Mouse (Mus musculus): ENCODE data around the gene Ppp1r11. TPM values are rescaled to one million over a fixed set of nuclear protein-coding genes. Genes with fewer than 3 reads are reported as not detected.

The Ppp1r11 gene
- polyA plus RNA-seq, 1 experiment from 2014 or later = 166 TPM

- whole genome bisulfite sequencing = 82% methylated on average over 6 of the region's 6 CpGs
- H3K4me1 ChIP-seq (ENCODE audit: control insufficient read depth, insufficient read depth, low read length) = no peaks in the 10 kb centered on the region
- ATAC-seq = no peak
Observed at GRCm38 (mm10) chr17:36971172-36971850, 19.8 kb upstream of the Ppp1r11 start.

GRCm38 (mm10) chr17:36970316-36970890 lies 18.9 kb upstream of the Ppp1r11 start:
- no peaks in the 10 kb centered on the region for H3K9me3 ChIP-seq (replicated peaks; ENCODE audit: control insufficient read depth, low read length, poor library complexity, severe bottlenecking)
- H3K9ac ChIP-seq (ENCODE audit: low read depth, low read length) = no peak overlapping the region
- H3K4me2 ChIP-seq (ENCODE audit: low read length) = no peak overlapping the region
- H3K27me3 ChIP-seq (ENCODE audit: control insufficient read depth, insufficient read depth, low read depth, low read length) = no peaks in the 10 kb centered on the region
- H3K4me1 ChIP-seq (ENCODE audit: control insufficient read depth, insufficient read depth, low read length) = no peaks in the 10 kb centered on the region
- ATAC-seq = no peak
- 90% methylated on average over 14 of the region's 14 CpGs for WGBS
- H3K4me3 ChIP-seq (ENCODE audit: low read depth, low read length) = no peak overlapping the region
- no peak overlapping the region for H3K27ac ChIP-seq (ENCODE audit: low read length)
- H3K36me3 ChIP-seq (ENCODE audit: control insufficient read depth, insufficient read depth, low read length) = no peaks in the 10 kb centered on the region

More at GRCm38 (mm10) chr17:36971172-36971850, 19.8 kb upstream of the Ppp1r11 start:
- Histone ChIP-seq H3K4me3 (ENCODE audit: low read depth, low read length) (no peak overlapping the region), H3K9me3 (replicated peaks; ENCODE audit: control insufficient read depth, low read length, poor library complexity, severe bottlenecking) (no peaks in the 10 kb centered on the region), H3K4me2 (ENCODE audit: low read length) (no peak overlapping the region), H3K9ac (ENCODE audit: low read depth, low read length) (no peak overlapping the region), H3K36me3 (ENCODE audit: control insufficient read depth, insufficient read depth, low read length) (no peaks in the 10 kb centered on the region), H3K27me3 (ENCODE audit: control insufficient read depth, insufficient read depth, low read depth, low read length) (no peaks in the 10 kb centered on the region), H3K27ac (ENCODE audit: low read length) (no peak overlapping the region)

- no peak overlapping the region for H3K4me3 ChIP-seq (ENCODE audit: low read depth, low read length)
- H3K9me3 ChIP-seq (replicated peaks; ENCODE audit: control insufficient read depth, low read length, poor library complexity, severe bottlenecking) = no peaks in the 10 kb centered on the region
- H3K4me1 ChIP-seq (ENCODE audit: control insufficient read depth, insufficient read depth, low read length) = no peaks in the 10 kb centered on the region
- H3K9ac ChIP-seq (ENCODE audit: low read depth, low read length) = no peak overlapping the region
- H3K27me3 ChIP-seq (ENCODE audit: control insufficient read depth, insufficient read depth, low read depth, low read length) = no peaks in the 10 kb centered on the region
- H3K27ac ChIP-seq (ENCODE audit: low read length) = no peak overlapping the region
- H3K36me3 ChIP-seq (ENCODE audit: control insufficient read depth, insufficient read depth, low read length) = no peaks in the 10 kb centered on the region
- no peak overlapping the region for H3K4me2 ChIP-seq (ENCODE audit: low read length)
- no peak for ATAC-seq
- WGBS = 93% methylated on average over 1 of the region's 1 CpGs
Observed at GRCm38 (mm10) chr17:36966875-36967274, 15.3 kb upstream of the Ppp1r11 start.

GRCm38 (mm10) chr17:36961125-36961524 lies 9.6 kb upstream of the Ppp1r11 start:
- no peak overlapping the region for H3K4me2 ChIP-seq (ENCODE audit: low read length)

GRCm38 (mm10) chr17:36958884-36959283 lies 7.3 kb upstream of the Ppp1r11 start:
- Histone ChIP-seq H3K4me1 (ENCODE audit: control insufficient read depth, insufficient read depth, low read length) (peaks cover 13% of the 10 kb centered on the region), H3K9ac (ENCODE audit: low read depth, low read length) (peak overlapping the region; percentile 78), H3K4me3 (ENCODE audit: low read depth, low read length) (peak overlapping the region; percentile 74), H3K27me3 (ENCODE audit: control insufficient read depth, insufficient read depth, low read depth, low read length) (no peaks in the 10 kb centered on the region), H3K9me3 (replicated peaks; ENCODE audit: control insufficient read depth, low read length, poor library complexity, severe bottlenecking) (no peaks in the 10 kb centered on the region), H3K36me3 (ENCODE audit: control insufficient read depth, insufficient read depth, low read length) (no peaks in the 10 kb centered on the region), H3K27ac (ENCODE audit: low read length) (peak overlapping the region; percentile 68), H3K4me2 (ENCODE audit: low read length) (peak overlapping the region; percentile 85)
- 9% methylated on average over 12 of the region's 12 CpGs for WGBS
- ATAC-seq = peak; percentile 11; the same call in 1 of the 2 replicates

More at GRCm38 (mm10) chr17:36961125-36961524, 9.6 kb upstream of the Ppp1r11 start:
- no peak for ATAC-seq
- H3K27ac ChIP-seq (ENCODE audit: low read length) = no peak overlapping the region
- H3K27me3 ChIP-seq (ENCODE audit: control insufficient read depth, insufficient read depth, low read depth, low read length) = no peaks in the 10 kb centered on the region
- WGBS = 72% methylated on average over 1 of the region's 1 CpGs
- H3K4me3 ChIP-seq (ENCODE audit: low read depth, low read length) = no peak overlapping the region
- H3K9ac ChIP-seq (ENCODE audit: low read depth, low read length) = no peak overlapping the region
- H3K4me1 ChIP-seq (ENCODE audit: control insufficient read depth, insufficient read depth, low read length) = peaks cover 13% of the 10 kb centered on the region
- H3K9me3 ChIP-seq (replicated peaks; ENCODE audit: control insufficient read depth, low read length, poor library complexity, severe bottlenecking) = no peaks in the 10 kb centered on the region
- H3K36me3 ChIP-seq (ENCODE audit: control insufficient read depth, insufficient read depth, low read length) = no peaks in the 10 kb centered on the region

GRCm38 (mm10) chr17:36957999-36958743 lies 6.6 kb upstream of the Ppp1r11 start, which contains the start of the genes Znrd1 and Znrd1as:
Znrd1 (minus strand) TSS chr17:36958559.
Znrd1as (plus strand) TSS chr17:36958592.
- WGBS = under 1% methylated on average over 46 of the region's 46 CpGs
- no peaks in the 10 kb centered on the region for H3K27me3 ChIP-seq (ENCODE audit: control insufficient read depth, insufficient read depth, low read depth, low read length)

GRCm38 (mm10) chr17:36953062-36953461 lies 1.5 kb upstream of the Ppp1r11 start:
- H3K36me3 ChIP-seq (ENCODE audit: control insufficient read depth, insufficient read depth, low read length) = peaks cover 5% of the 10 kb centered on the region; the same call in 1 of the 2 replicates
- H3K27ac ChIP-seq (ENCODE audit: low read length) = no peak overlapping the region
- no peak overlapping the region for H3K4me2 ChIP-seq (ENCODE audit: low read length)
- H3K27me3 ChIP-seq (ENCODE audit: control insufficient read depth, insufficient read depth, low read depth, low read length) = no peaks in the 10 kb centered on the region
- no peak overlapping the region for H3K4me3 ChIP-seq (ENCODE audit: low read depth, low read length)
- no peak for ATAC-seq
- H3K9me3 ChIP-seq (replicated peaks; ENCODE audit: control insufficient read depth, low read length, poor library complexity, severe bottlenecking) = no peaks in the 10 kb centered on the region
- H3K4me1 ChIP-seq (ENCODE audit: control insufficient read depth, insufficient read depth, low read length) = peaks cover 16% of the 10 kb centered on the region
- WGBS = 97% methylated on average over 1 of the region's 1 CpGs
- H3K9ac ChIP-seq (ENCODE audit: low read depth, low read length) = no peak overlapping the region

More at GRCm38 (mm10) chr17:36957999-36958743, 6.6 kb upstream of the Ppp1r11 start, which contains the start of the genes Znrd1 and Znrd1as:
- H3K9me3 ChIP-seq (replicated peaks; ENCODE audit: control insufficient read depth, low read length, poor library complexity, severe bottlenecking) = no peaks in the 10 kb centered on the region
- peak within 1 kb of the TSS; percentile 85 for H3K4me2 ChIP-seq (ENCODE audit: low read length)
- H3K36me3 ChIP-seq (ENCODE audit: control insufficient read depth, insufficient read depth, low read length) = no peaks in the 10 kb centered on the region
- peak; percentile 97 for ATAC-seq
- H3K9ac ChIP-seq (ENCODE audit: low read depth, low read length) = peak within 1 kb of the TSS; percentile 78
- peak within 1 kb of the TSS; percentile 74 for H3K4me3 ChIP-seq (ENCODE audit: low read depth, low read length)
- H3K4me1 ChIP-seq (ENCODE audit: control insufficient read depth, insufficient read depth, low read length) = peaks cover 13% of the 10 kb centered on the region
- peak within 1 kb of the TSS; percentile 78 for H3K27ac ChIP-seq (ENCODE audit: low read length)

GRCm38 (mm10) chr17:36952631-36953030 lies 1.1 kb upstream of the Ppp1r11 start:
- ATAC-seq = no peak
- 94% methylated on average over 2 of the region's 2 CpGs for WGBS

More at GRCm38 (mm10) chr17:36952631-36953030, 1.1 kb upstream of the Ppp1r11 start:
- no peak overlapping the region for H3K27ac ChIP-seq (ENCODE audit: low read length)
- no peaks in the 10 kb centered on the region for H3K9me3 ChIP-seq (replicated peaks; ENCODE audit: control insufficient read depth, low read length, poor library complexity, severe bottlenecking)
- no peaks in the 10 kb centered on the region for H3K27me3 ChIP-seq (ENCODE audit: control insufficient read depth, insufficient read depth, low read depth, low read length)
- no peak overlapping the region for H3K4me3 ChIP-seq (ENCODE audit: low read depth, low read length)
- H3K4me1 ChIP-seq (ENCODE audit: control insufficient read depth, insufficient read depth, low read length) = peaks cover 14% of the 10 kb centered on the region
- H3K36me3 ChIP-seq (ENCODE audit: control insufficient read depth, insufficient read depth, low read length) = peaks cover 5% of the 10 kb centered on the region; the same call in 1 of the 2 replicates
- H3K4me2 ChIP-seq (ENCODE audit: low read length) = no peak overlapping the region
- no peak overlapping the region for H3K9ac ChIP-seq (ENCODE audit: low read depth, low read length)
